Comparison of ENCODE assay signal across 8 mouse cellular contexts in the genomic region with DNA sequence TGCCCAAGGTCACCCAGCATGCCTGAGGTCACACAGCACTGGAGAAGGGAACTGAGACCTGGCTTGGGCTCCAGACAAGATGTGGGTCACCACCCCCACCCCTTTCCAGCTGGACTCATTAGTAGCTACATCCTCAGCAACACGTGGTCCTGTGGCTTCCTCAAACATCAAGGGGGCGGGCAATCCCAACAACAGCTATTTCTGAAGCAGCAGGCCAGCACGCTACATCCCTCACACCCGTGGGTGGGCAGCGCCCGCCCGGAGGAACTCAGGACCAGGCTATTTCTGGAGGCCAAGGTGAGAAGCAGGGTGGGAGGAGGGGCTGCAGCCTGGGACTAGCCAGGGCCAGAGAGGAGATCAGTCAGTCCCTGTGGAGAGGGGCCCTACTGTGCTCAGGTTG. TPM values are rescaled to one million over a fixed set of nuclear protein-coding genes. Genes with fewer than 3 reads are reported as not detected.
DNase-seq lines count a peak whose midpoint lies in the region; ATAC-seq and TF ChIP-seq lines count a peak whose summit lies in the region.

No protein-coding gene starts in this region.

- no peak overlapping the region for H3K4me3 ChIP-seq in heart, embryonic 11.5 days (ENCODE audit: low read depth, low read length)
- H3K4me3 ChIP-seq in megakaryocyte, embryonic 14.5 days (replicated peaks): peak overlapping the region; percentile 21

- peaks cover 24% of the 10 kb centered on the region for H3K27me3 ChIP-seq in heart, embryonic 11.5 days (ENCODE audit: control insufficient read depth, insufficient read depth, low read length)
- H3K27me3 ChIP-seq in megakaryocyte, embryonic 14.5 days (replicated peaks): peaks cover 73% of the 10 kb centered on the region

- TF ChIP-seq CTCF in brain, embryonic 14.5 days (IDR thresholded peaks at IDR 0.05; ENCODE audit: borderline replicate concordance, extremely low read depth, insufficient read depth, insufficient read length): no peak

- H3K4me1 ChIP-seq in heart, embryonic 11.5 days (ENCODE audit: control insufficient read depth, insufficient read depth, low read length): peaks cover 44% of the 10 kb centered on the region
- peaks cover 62% of the 10 kb centered on the region for H3K4me1 ChIP-seq in megakaryocyte, embryonic 14.5 days

- no peaks in the 10 kb centered on the region for H3K9me3 ChIP-seq in heart, embryonic 11.5 days (replicated peaks; ENCODE audit: control insufficient read depth, low read length)
- peaks cover 10% of the 10 kb centered on the region for H3K9me3 ChIP-seq in megakaryocyte, embryonic 14.5 days

- ATAC-seq in heart, embryonic 11.5 days (replicated peaks; ENCODE audit: insufficient number of reproducible peaks, low FRiP score, low TSS enrichment): peak; percentile 31; the same call in 1 of the 2 replicates

- no peak for TF ChIP-seq POLR2A in brain, embryonic 14.5 days (IDR thresholded peaks at IDR 0.05; ENCODE audit: borderline replicate concordance, extremely low read depth, insufficient read depth, insufficient read length, poor library complexity, severe bottlenecking)

- peak overlapping the region; percentile 39; the same call in 1 of the 2 replicates for H3K9ac ChIP-seq in heart, embryonic 11.5 days (ENCODE audit: low read depth, low read length)

- peak overlapping the region; percentile 67 for H3K4me2 ChIP-seq in heart, embryonic 11.5 days

- peak overlapping the region; percentile 77 for H3K27ac ChIP-seq in heart, embryonic 11.5 days (ENCODE audit: low read depth, low read length)

- intact Hi-C loops in heart, postnatal 36 days (cut with DNase I): loop anchor here (10.0 kb wide), 1 partner anchor 786 kb away; no protein-coding TSS in a partner anchor
- intact Hi-C loops in heart, postnatal 10 days (cut with DNase I): no loop called here

- DNase-seq in heart, postnatal 36 days: no peak
- peak; percentile 35 for DNase-seq in brain, embryonic 14.5 days (ENCODE audit: low read depth)
- DNase-seq in heart, postnatal 10 days: peak; percentile 32 to 50
- no peak for DNase-seq in adipocyte (ENCODE audit: low spot score)
- DNase-seq in embryo, embryonic 10.5 days (ENCODE audit: low spot score): no peak
- no peak for DNase-seq in cerebellum, adult 8-10 months

- 0 out of 2 replicates have a peak, but pooled peaks cover 2% of the 10 kb centered on the region for H3K36me3 ChIP-seq in heart, embryonic 11.5 days (ENCODE audit: control insufficient read depth, insufficient read depth, low read length)
- H3K36me3 ChIP-seq in megakaryocyte, embryonic 14.5 days (replicated peaks; ENCODE audit: low read length): peaks cover 5% of the 10 kb centered on the region

- WGBS in heart, embryonic 11.5 days (ENCODE audit: insufficient replicate concordance): 31% methylated on average over 7 of the region's 7 CpGs

RNA-seq across cellular contexts. Expression of a gene that starts 7.4 kb away (rescaled TPM):
- 53.0 and 58.1 TPM in 2 replicates for polyA plus RNA-seq in heart, embryonic 11.5 days (2014; fragmentation: Nextera tagmentation; extraction: Ambion mirVana)
- 10 to 100 TPM; 45.8 to 47.7 TPM for total RNA-seq in heart, postnatal 36 days (2021)
- 1,311 and 1,669 TPM in 2 replicates for polyA plus RNA-seq in brain, embryonic 14.5 days (2012; rRNA removed)
- total RNA-seq in heart, postnatal 10 days (2021): 10 to 100 TPM; 87.3 to 92.3 TPM
- 24.6 and 26.9 TPM in 2 replicates for polyA plus RNA-seq in megakaryocyte, embryonic 14.5 days (2012; ENCODE audit: insufficient read depth, low replicate concordance)

RNA-seq across cellular contexts. Expression of a gene that starts 43.4 kb away (rescaled TPM):
- polyA plus RNA-seq in heart, embryonic 11.5 days (2014; fragmentation: Nextera tagmentation; extraction: Ambion mirVana): not detected in 2 replicates
- not detected for total RNA-seq in heart, postnatal 36 days (2021)
- polyA plus RNA-seq in brain, embryonic 14.5 days (2012; rRNA removed): 0.05 TPM in 1 of 2 replicates, not detected in the other
- not detected for total RNA-seq in heart, postnatal 10 days (2021)
- 0.22 TPM in 1 of 2 replicates, not detected in the other for polyA plus RNA-seq in megakaryocyte, embryonic 14.5 days (2012; ENCODE audit: insufficient read depth, low replicate concordance)

Comparison
In these comparisons a context has a peak if more than half of its experiments do, and no peak if none do; other contexts are left out.
1. DNase-seq: peak in brain, embryonic 14.5 days (single experiment) and heart, postnatal 10 days (2 of 2); none in heart, postnatal 36 days (0 of 2), adipocyte (single experiment), embryo, embryonic 10.5 days (single experiment) and cerebellum, adult 8-10 months (single experiment).
2. RNA of a gene that starts 7.4 kb away (polyA plus RNA-seq): 1,311 to 1,669 TPM in brain, embryonic 14.5 days; 53.0 to 58.1 TPM in heart, embryonic 11.5 days and 24.6 to 26.9 TPM in megakaryocyte, embryonic 14.5 days; every median in the first group is over 10 times any median in the second.